Mouse (Mus musculus): ENCODE results near the gene Twsg1. TPM values are rescaled to one million over a fixed set of nuclear protein-coding genes. Genes with fewer than 3 reads are reported as not detected.

Twsg1 gene
- total RNA-seq, 1 experiment from 2014 or later, result 16.8 TPM

Other genes with a start within 250 kb of the Twsg1 start
- gene Rab31, start 178.5 kb downstream of the Twsg1 start, total RNA-seq (2017), result 90.1 and 93.1 TPM in 2 replicates
- 111 and 121 TPM in 2 replicates for gene Ppp4r1, start 168.7 kb downstream of the Twsg1 start, total RNA-seq (2017)
- gene Ralbp1, start 65.4 kb downstream of the Twsg1 start, total RNA-seq (2017), result 88.3 and 108 TPM in 2 replicates
- 113 and 128 TPM in 2 replicates for gene Ankrd12, start 125.9 kb upstream of the Twsg1 start, total RNA-seq (2017)
- 56.5 and 59.2 TPM in 2 replicates for gene Ndufv2, start 150.3 kb upstream of the Twsg1 start, total RNA-seq (2017)
- 33.0 and 34.7 TPM in 2 replicates for gene Washc1, start 160.3 kb upstream of the Twsg1 start, total RNA-seq (2017)
- 13.7 and 16.6 TPM in 2 replicates for gene Ddx11, start 172.3 kb upstream of the Twsg1 start, total RNA-seq (2017)